Comparison of ENCODE assay signal across 24 mouse cellular contexts in the genomic region with DNA sequence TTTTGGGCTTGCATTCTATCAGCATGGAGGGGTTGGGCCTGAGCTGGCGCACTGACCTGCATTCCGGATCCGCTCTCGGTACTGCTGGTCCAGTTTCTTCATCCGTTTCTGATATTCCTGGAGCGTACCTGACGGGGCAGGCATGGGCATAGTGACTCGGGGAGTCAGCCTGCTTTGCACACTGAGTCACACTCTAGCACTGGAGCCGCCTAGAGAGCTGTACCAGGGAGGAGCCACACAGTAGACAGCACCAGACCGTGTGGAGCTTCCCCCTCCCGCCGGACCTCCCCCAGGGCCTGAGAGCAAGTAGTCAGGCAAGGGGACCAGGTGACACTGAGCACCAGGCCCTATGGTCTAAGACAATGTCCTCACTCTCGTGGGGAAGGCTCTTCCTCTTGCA.
"Had no signal": no experiment of that assay in that cellular context is flagged by ENCODE, and none has a peak within 500 bp of the region (broad histone marks: within the 10 kb centered on the region; RNA-seq: fewer than 3 reads in every experiment).

No protein-coding gene starts in this region.

- H3K27ac ChIP-seq: gastrocnemius, adult 2 months; heart, embryonic 10.5 days; hindbrain, embryonic 10.5 days; hindbrain, embryonic 12.5 days; hindbrain, embryonic 14.5 days; intestine, embryonic 15.5 days; layer of hippocampus, adult 2 months; left cerebral cortex, adult 2 months; limb, embryonic 13.5 days; limb, embryonic 15.5 days had no signal

- H3K4me3 ChIP-seq: gastrocnemius, adult 2 months; heart, embryonic 10.5 days; heart, embryonic 12.5 days; hindbrain, embryonic 10.5 days; hindbrain, embryonic 12.5 days; intestine, embryonic 15.5 days; layer of hippocampus, adult 2 months; left cerebral cortex, adult 2 months; limb, embryonic 13.5 days; limb, embryonic 15.5 days had no signal

- DNase-seq: gastrocnemius, adult 2 months; gastrocnemius, postnatal 10 days; gastrocnemius, postnatal 25 days; heart, adult 18-20 months; heart, postnatal 10 days; heart, postnatal 4 days; kidney, adult 18-20 months; kidney, adult 8-10 months; kidney, postnatal 10 days; kidney, postnatal 25 days; kidney, postnatal 4 days had no signal

- ATAC-seq: hindbrain, embryonic 16.5 days; inflammation-experienced regulatory T-cells, adult 6 months; intestine, embryonic 15.5 days; intestine, postnatal 0 days had no signal

- H3K9ac ChIP-seq: heart, embryonic 12.5 days; hindbrain, embryonic 12.5 days; hindbrain, embryonic 14.5 days; intestine, embryonic 15.5 days; limb, embryonic 13.5 days; limb, embryonic 15.5 days had no signal

- H3K4me1 ChIP-seq: heart, embryonic 12.5 days; hindbrain, embryonic 10.5 days; hindbrain, embryonic 12.5 days; intestine, embryonic 15.5 days; limb, embryonic 13.5 days; limb, embryonic 15.5 days had no signal

- H3K9me3 ChIP-seq: heart, embryonic 10.5 days; heart, embryonic 12.5 days; hindbrain, embryonic 10.5 days; hindbrain, embryonic 12.5 days; intestine, embryonic 15.5 days; limb, embryonic 13.5 days; limb, embryonic 15.5 days had no signal

- H3K4me2 ChIP-seq: heart, embryonic 12.5 days; hindbrain, embryonic 12.5 days; hindbrain, embryonic 14.5 days; intestine, embryonic 15.5 days; limb, embryonic 13.5 days; limb, embryonic 15.5 days had no signal

- H3K27me3 ChIP-seq: heart, embryonic 12.5 days; hindbrain, embryonic 12.5 days; intestine, embryonic 15.5 days; limb, embryonic 13.5 days; limb, embryonic 15.5 days had no signal
